7 mouse cellular contexts compared by ENCODE assay signal in the genomic region with DNA sequence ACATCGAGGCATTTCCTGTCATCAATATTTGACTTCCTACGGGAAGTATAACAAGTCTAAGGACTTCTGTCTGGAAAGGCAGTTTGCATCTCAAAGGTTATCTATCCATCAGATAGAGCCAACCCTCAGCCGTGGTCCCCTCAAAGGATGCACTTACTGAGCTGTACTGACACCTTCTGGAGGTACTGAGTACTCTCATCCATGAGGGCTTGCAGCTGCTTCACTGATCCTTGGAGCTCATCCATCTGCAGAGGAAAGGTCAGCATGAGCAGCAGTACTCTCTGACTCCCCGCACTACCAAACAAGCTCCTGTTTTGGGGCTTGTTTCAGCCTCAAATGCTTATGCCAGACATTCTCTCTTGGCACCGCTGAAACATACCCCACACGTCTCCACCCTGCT. TPM values are rescaled to one million over a fixed set of nuclear protein-coding genes. Genes with fewer than 3 reads are reported as not detected.
DNase-seq lines count a peak whose midpoint lies in the region; ATAC-seq lines count a peak whose summit lies in the region.

No protein-coding gene starts in this region.

- no peak overlapping the region for H3K4me3 ChIP-seq in kidney, embryonic 14.5 days (ENCODE audit: low read length)

- H3K9ac ChIP-seq in kidney, embryonic 14.5 days (ENCODE audit: low read depth, low read length): no peak overlapping the region

- no peak overlapping the region for H3K27ac ChIP-seq in kidney, embryonic 14.5 days (ENCODE audit: low read depth, low read length)

- 57% methylated on average over 6 of the region's 6 CpGs for WGBS in kidney, embryonic 14.5 days

- H3K27me3 ChIP-seq in kidney, embryonic 14.5 days (ENCODE audit: control insufficient read depth, insufficient read depth, low read length): no peaks in the 10 kb centered on the region

- no peaks in the 10 kb centered on the region for H3K4me1 ChIP-seq in kidney, embryonic 14.5 days (ENCODE audit: control insufficient read depth, insufficient read depth, low read length)

- no peak for ATAC-seq in kidney, embryonic 14.5 days (ENCODE audit: low FRiP score, low TSS enrichment)

- no peak overlapping the region for H3K4me2 ChIP-seq in kidney, embryonic 14.5 days (replicated peaks; ENCODE audit: low read depth, low read length)

- DNase-seq in kidney, adult 11 months: peak; percentile 53
- DNase-seq in CD4-positive, CD25-positive, alpha-beta regulatory T cell, adult 2 months (ENCODE audit: low read depth, low spot score): peak; percentile 77
- peak; percentile 69 for DNase-seq in MN1 (ENCODE audit: low spot score)
- peak; percentile 47 for DNase-seq in embryo, embryonic 11 days
- peak; percentile 40 to 49 for DNase-seq in lung, postnatal 4 days
- DNase-seq in ovary, postnatal 14 days (ENCODE audit: low spot score): no peak

- no peaks in the 10 kb centered on the region for H3K9me3 ChIP-seq in kidney, embryonic 14.5 days (ENCODE audit: control insufficient read depth, low read length)

- peaks cover 68% of the 10 kb centered on the region for H3K36me3 ChIP-seq in kidney, embryonic 14.5 days (ENCODE audit: control insufficient read depth, insufficient read depth, low read length)

RNA-seq across cellular contexts. Expression of a gene that starts 4.7 kb away (rescaled TPM):
- polyA plus RNA-seq in kidney, embryonic 14.5 days (2014; fragmentation: Nextera tagmentation; extraction: Ambion mirVana): 31.9 and 44.1 TPM in 2 replicates

RNA-seq across cellular contexts. Expression of a gene that starts 10.4 kb away (rescaled TPM):
- polyA plus RNA-seq in kidney, embryonic 14.5 days (2014; fragmentation: Nextera tagmentation; extraction: Ambion mirVana): 30.8 and 43.8 TPM in 2 replicates
